Mouse (Mus musculus) mesoderm, embryonic 11.5 days (tissue): ENCODE measurements around the gene Pax8.

Experiments used
- DNase-seq: peaks from one replicate; pipeline ENCODE4 v3.0.0-alpha.2; 2012; ENCODE audit warnings: low read depth, low spot score

Gene Pax8

DNA sequence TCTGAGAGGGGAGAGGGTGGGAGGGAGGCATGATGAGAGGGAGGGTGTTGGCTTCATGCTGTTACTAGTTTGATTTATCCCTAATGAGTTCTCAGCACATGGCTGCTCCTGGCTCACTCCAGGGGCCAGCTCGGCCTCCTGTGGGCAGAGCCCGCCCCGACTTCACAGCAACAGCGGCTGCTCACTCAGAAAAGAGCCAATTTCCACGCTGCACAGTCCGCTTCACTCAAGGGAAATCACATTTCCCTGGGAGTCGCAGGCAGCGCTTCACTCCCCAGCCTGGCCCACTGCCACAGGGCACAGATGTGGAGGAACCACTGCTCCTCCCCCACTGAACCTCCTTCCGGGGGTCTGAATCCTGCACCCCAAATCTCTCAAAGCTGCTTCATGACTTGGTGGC, 58.7 kb downstream of the Pax8 start:
- DNase-seq, result peak; percentile 34

DNA sequence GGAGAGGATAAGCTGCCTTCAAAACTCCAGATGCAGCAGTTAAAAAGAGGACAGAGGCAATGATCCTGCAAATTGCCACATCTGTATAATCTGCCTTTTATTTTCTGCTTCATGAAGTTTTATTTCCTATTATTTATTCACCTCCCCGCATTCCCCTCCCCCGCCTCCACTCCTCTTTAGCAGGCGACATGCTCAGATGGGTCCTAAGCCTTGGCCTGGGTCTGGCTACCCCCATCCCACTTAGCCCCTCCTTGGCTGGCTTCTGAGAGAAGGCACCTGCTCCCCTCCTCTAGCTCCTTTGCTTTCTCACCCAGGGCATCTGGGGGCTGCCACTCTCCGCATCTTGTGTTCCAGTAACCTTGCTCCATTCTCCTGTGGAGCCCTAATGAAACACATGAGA, 61.7 kb downstream of the Pax8 start:
- DNase-seq, result peak; percentile 12

DNA sequence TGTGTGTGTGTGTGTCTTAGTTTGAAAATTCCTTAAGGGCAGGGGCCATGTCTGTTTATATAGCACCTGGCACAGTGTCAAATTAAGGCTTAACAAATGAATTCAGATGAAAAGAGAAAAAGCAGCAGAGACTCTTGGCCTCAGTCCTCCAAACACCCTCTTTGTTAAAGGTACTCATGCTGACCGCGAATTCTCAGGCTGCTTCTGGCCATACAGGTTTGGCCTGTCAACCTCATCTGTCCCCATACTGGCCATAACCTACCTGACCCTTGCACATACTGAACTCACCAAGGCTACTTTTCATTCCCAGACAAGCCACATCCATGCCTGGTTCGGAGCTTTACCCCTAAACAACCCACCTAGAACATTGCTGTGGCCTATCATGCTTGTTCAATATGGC, 62.2 kb downstream of the Pax8 start:
- DNase-seq, result no peak

DNA sequence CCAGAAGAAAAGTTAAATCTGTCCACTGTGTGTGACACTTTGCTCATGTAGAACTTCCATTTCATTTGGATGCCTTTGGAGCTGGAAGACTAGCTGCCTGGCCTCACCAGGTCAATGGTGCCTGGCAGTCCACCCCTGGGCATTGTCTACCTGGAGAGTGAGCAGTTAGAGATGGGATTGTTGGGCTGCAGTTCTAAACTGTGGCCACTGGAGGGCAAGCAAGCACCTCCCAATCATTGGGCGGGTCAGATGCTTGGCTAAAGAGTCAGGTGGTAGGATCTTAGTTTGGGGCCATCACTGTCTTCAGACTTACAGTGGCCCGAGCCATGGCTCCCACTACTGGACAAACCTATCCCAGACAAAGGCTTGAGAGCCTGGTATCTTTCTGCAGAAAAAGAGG, 66.2 kb downstream of the Pax8 start:
- peak; percentile 71 for DNase-seq

DNA sequence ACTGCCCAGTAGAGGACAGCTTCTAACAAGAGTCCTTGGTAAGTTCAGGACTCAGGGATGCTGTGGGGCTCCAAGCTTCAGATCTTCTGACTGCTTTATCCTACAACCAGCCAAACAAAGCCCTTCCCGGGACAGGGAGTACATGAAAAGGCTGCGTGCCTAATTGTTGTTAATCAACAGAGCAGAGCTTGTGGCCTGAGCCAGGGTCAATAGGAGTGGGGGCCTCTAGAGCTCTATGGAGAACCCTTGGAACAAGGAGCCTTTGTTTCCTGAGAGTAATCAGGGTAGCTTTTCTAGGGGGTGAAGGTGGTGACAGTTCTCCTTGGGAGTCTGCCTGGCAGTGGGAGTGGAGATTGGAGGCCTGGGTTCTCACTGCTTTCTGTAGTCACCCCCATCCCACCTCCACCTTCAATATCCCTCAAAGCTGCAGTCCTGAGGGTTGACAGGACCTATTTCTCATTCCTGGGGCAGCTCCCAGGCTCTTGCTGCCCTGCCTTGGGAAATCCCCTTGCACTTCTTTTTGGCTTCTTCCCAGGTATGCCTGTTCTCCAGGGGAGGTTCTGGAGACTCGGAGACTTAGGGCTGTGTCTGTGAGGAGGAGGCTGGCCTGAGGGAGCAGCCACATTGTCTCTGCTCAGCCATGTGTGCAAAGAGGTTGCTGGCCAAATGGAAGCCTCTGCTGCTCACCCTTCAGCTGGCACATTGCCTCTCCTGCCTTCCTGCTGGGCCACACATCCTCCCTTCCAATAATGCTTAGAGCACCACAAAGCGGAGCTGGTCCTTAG, 67.5 kb downstream of the Pax8 start:
- no peak for DNase-seq

DNA sequence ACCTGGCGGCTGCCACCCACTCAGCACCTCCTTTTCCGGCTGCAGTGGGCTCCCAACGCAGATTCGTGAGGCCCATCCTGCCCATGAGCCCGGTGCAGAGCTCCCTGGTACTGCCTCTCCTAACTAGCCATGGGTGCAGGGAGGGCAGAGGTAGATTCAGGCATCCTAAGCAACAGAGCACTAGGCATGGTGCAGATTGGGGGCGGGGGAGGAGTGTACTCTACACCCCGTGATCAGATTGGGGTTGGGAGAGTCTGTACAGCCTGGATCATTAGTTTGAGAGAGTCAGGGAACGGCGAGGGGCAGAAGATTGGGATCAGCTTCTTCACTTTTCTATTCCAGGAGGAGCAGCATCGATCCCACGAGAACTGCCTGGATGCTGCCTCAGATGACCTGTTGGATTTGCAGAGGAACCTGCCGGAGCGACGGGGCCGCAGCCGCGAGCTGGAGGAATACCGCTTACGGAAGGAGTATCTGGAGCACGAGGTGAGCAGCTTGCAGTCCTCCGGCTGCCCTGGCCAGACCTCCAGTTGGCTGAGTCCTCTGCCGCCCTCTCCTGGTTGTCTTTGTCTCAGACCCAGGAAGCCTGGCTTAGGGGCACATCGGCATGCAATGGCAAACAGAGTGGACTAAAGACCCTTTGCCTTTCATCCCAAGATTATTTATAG, 69.9 kb downstream of the Pax8 start:
- DNase-seq, result peak; percentile 86

DNA sequence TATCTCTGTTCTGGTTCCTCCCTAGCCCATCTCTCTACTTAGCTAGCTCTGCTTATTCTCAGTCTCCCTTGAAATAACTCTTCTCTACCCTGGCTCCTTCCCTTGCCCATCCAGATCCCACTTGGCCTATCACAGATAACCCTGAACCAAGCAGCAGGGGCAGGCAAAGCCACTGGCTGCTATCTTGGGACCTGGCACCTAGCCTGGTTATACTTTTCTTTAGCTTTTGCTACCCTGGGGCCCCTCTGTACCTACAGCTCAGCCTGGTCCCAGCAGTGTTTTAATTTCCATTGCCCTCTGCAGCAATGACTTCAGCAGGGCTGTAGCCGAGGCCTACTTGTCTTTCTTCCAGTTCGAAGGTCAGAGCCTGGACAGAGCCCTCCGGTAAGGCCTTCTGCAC, 74.7 kb downstream of the Pax8 start:
- DNase-seq, result no peak

DNA sequence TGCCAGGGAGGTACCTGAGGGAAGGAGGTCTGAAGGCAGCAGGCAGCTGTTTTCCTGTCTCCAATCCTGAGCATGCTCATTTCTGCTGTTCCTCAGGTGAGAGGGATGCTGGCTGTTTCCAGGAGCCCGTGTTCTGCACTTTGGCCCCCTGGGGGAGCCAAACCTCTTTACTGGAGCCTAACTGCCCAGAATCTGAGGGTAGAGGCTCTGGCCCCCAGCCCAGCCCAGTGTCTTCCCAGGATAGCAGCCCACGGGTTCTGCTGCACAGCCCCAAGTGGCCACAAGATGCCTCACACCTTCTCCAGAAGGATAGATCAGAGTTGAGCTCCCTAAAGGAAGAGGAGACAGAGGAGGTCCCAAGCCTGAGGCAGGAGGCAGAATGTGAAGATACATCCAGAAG, 78.3 kb downstream of the Pax8 start:
- no peak for DNase-seq

DNA sequence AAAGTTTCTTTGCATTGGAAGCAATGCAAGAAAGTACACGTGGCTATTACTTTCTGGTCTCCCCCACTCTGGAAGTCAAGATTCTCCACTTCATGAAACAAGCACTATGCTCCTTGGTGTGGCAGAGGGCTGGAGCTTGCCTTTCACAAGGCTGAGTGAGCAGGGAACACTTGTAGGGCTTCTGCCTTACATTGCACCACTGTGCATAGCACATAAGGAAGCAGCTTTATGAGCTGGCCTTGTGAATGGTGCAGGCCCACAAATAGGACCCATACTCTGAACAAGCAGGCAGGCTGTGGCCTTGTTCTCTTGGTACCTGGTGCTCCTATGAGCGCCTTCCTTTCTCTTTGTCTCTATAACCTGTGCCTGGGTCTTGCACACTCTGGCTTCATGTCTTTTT, 82.1 kb downstream of the Pax8 start:
- no peak for DNase-seq

DNA sequence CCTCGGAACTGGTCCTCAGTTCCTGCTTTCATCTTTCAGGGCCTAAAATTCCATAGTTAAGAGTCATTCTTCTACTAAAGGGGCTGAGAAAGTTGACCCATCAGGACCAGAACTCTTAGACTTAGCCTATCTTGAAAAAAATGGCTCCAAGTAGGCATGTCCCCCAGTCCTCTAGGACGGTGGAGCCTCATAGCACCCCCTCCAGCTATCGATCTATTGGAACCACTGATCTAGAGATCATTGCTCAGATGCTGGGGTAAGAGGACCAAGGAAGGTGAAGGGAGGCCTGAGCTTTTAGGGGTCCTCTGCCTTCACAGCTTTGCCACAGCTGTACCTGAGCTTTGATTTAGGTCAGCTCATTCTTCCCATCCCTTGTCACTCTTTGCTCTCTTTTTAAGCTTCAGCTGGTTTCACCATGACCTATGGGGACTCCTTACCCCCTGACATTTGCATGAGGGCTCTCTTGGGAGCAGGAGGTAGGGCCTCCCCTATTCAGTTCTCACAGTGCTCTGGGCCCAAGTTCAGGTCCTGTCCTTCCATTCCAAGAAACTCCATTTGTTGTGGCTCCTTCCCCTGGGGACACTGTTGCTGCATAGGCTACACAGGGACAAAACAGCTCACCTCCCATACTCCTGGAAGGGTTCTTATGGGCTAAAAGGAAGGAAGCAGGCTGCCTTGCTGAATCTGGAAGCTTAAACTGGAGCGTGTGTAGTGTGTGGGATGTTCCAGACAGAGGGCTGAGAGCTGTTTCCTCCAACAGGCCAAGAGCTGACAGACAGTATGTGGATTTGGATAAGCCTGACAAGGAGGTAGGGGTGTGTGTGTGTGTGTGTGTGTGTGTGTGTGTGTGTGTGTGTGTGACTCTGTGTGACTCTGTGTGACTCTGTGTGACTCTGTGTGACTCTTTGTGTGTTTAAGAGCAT, 87.8 kb downstream of the Pax8 start:
- DNase-seq, result no peak

DNA sequence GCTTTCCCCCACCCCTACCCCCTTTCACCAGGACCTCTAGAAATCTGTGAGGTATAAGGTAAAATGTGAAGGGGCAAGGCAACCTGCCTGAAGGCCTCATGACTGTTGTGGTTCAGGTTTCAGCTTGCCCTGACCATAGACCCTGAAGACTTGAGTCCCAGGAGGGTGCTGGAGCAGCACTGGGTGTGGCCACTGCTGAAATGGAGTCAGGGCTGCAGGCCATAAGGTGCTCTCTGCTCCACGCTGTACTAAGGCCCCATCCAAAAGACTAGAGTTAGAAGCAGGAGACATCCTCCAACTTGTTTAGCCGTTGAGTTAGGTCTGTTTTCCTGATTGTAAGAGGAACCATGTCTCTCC, 88.5 kb downstream of the Pax8 start:
- DNase-seq, result no peak

DNA sequence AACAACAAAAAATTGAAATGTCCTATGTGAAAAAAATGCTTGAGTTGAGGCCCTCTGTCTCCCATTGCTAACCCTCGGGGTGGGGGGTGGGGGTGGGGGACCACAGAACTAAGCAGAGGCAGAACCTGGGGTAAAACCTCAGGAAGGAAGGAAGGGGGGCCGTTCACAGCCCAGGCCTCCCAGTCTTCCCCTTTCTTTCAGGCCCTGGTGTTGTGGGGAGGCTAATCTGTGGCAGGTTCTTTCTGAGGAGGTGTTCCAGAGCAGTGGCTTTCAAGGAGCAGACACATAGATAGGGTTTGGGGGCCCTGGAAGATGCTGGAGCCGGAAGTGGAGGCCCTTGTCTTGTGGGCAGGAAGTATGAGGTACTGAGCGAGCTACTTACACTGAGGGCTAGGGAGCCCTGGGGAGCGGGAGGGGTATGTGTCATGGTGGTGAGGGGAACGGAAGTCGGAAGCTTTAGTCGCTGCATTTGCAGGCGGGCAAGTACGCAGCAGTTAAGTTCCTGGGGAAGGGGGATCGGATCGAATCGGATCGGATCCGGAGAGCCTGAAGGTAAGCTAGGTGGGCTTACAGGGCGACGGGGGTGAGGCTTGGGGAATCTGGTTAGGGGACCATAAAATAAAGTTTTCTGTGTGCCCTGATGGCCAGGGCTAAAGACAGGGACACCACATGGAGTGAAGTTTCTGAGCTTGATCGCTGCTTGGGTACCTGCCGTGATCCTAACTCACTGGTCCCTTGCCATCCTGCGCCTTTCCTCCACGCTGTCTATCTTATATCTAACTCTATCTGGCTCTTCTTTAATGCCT, 89.0 kb downstream of the Pax8 start:
- DNase-seq, result no peak

DNA sequence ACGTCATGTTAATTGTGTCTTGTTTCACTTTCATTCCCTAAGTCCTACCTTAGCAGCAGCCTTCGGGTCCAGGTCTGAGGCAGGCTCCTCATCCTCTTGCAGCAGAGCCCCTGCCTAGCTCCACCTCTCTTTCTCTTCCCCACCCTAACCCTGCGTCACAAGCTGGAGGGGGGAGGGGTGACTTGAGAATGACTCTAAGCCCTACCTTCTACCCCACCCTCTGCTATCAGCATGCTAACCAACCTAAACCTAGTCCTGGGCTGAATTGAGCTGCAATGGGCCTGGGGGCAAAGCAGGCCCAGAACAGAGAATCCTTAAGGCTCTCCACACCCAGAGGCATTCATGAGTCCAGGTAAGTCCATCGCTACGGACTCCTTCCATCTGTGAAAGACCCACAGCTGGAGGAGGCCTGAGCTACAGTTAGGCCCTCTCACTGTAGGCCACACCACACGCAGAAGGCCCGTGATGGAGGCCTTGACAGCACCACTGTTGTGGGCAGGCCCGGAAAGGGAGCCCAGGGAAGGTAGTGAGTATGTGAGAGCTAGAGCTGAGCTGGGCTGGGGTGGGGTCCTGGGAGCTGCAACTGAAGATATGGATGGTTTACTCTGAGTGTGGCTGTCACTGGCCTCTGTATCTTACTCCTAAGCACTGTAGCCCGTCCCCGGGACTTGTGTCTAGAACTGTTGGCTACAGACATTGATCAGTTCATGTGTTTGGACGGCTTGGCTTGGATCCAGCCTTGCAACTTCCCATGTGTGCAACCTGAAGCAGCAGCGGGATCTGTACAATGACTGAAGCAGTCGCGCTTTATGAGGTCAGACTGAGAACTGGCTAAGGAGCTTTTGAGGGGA, 90.1 kb downstream of the Pax8 start:
- DNase-seq, result no peak

DNA sequence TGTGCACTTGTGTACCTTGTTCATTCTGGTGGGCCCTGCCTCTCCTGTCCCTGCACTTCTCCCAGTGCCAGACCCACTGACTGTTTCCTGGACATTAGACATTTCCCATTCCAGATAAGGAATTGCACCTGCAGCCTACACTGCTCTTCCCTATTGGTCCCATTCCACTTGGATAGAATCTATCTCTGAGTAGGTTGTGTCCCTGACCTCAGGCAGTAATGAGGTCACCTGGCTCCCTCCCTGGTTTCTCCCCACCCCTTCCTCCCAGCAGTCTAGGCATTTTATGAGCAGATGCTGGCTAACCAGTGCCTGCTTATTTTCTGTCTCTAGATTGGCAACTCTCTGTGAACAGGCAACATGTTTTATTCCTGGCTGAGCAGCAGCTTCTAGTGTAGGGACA, 91.0 kb downstream of the Pax8 start:
- DNase-seq, result no peak

DNA sequence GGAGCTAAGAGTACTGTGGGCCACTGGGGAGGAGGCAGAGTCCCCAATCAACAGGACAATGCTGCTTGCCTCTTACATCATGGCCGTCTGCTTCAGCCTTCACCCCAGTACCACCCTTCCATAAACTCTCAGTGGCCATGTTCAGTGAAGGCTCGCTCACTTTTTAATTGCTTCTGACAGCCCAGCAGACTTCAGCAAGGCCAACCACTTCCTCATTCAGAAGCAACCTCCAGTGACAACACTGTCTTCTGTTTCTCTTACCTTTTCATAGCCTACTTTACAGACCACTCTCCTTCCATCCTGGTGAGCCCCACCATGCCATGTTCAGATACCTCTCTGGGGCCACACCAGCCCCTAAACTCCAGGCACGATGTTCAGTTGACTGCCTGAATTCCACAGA, 91.8 kb downstream of the Pax8 start:
- no peak for DNase-seq

DNA sequence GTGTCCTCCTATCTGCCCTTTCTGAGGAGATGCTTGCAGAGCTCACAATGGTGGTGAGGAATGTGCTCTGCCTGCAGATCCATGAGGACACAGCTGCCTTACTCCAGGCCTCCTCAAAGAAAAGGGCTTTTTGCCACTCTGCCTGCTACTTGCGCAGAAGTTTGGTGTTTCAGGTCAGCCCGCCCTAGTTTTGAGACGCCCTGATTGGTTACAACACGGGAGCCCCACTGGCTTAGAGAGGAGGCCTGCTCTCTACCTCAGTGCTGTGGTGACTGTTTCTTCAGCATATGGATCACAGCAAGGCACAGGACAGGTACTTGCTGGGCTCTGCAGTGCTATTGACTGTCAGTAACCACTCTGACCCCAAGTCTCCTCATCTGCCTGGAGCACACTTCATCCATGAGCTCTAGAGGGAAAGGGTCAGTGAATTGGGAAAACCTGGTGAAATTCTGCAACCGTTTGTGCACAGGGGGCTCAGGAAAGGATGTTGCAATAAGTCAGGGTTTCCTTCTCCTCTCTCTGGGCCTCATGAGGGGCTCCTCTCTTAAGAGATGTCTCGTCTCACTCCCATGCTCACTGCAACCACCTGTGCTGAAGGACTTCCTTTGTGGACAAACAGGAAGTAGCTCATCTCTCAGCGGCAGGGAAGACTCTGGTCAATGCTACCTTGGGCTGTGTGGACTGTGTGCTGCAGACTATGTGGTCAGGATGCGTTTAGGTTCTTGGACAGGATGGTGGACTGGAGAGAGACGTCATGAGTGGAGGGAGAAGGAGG, 92.8 kb downstream of the Pax8 start:
- no peak for DNase-seq

DNA sequence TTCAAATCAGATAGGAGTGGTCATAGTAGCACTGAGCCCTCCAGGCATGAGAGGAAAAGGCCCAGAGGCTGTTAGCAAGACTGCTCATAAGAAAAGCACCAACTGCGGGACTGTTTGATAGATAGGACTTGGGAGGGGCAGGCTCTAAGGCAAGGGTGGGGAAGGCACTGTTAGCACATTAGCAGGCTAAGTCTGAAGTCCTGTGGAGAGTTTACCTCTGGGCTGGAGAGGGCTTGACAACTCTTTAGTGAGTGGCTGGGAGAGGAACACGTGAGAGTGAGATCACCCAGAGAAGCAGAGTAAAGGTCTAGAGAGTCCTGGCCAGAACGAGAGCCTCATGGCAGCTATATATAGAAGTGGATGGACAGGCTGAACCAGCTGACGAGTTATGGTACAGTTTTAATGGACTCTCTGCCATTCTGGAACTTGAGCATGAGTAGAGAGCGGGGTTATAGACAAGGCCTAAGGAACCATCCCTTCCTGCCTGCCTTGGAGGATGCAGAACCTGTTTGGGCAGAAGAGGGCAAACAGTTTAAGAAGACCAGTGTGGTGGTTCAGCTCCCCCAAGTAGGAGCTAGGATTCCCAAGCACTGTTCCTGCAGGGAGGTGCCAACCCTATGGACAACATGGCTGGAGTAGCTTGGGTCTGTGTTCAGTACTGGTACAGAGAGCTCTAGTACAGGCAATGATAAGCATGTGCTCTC, 96.5 kb downstream of the Pax8 start:
- DNase-seq, result no peak
